Mouse (Mus musculus) stomach, adult 2 months (tissue): ENCODE data around the gene Peli3. TPM values are rescaled to one million over a fixed set of nuclear protein-coding genes. Genes with fewer than 3 reads are reported as not detected.

Experiments
- polyA plus RNA-seq: library from polyadenylated mRNA; depleted of rRNA; stranded (reverse); fragments of >200 nt; gene quantifications from 2 replicates; pipeline ENCODE4 v1.2.3, GENCODE M21; 2012; rRNA removed

Gene Peli3
- polyA plus RNA-seq, result 2.4 and 2.7 TPM in 2 replicates

DNA sequence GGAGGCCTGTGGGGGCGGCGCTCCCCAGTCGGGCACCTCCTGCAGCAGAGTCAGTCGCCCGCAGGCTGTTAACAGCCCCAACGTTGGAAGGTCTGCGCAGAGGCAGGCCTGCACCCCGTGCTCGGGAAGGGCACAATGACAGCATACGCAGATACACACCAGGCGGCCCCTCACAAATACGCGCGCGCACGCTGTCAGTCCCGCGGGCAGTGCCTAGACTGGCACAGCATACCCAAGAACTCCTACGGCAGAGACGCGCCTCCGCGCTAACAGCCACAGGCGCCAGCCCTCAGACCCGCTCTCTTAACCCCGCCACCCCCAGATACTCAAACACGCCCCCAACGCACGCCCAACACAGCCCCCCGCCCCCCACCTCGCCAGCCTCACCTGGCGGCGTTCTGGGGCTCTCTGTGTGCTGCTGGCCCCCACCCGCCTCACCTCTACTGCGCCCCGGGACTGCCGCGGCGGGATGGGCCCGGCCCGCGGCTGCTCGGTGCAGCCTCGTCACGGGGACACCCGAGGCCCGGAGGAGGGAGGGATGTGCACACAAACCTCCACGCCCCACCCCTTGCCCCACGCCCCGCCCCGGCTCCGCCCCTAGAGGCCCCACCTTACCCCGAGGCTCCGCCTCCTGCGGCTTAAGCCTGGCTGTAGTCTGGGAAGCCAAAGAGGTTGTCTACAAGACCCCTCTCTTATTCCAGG lies at the start of gene Peli3:
Gene Peli3 (minus strand): TSS at position 577 of the 702 bp plus-strand sequence.

DNA sequence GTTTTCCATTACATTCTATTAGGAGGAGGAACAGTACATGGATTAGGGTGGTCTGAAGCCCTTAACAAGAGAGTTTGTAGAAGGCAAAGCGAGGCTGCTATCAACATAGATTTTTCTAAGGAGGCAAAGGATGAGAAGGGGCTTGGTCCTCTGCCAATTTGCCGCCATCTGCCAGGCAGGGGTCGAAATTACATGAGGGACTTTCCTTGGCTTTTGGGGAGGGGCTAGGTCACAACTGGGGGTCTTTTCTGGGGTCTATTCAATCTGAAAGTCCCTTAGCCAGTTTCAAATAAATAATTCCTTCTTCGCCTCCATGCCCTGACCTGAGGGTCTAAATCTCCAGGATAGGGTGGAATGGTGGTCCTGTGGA lies 47.3 kb upstream of the Peli3 start, which contains the start of gene Npas4:
Gene Npas4 (minus strand): TSS at position 61 of the 370 bp plus-strand sequence.

DNA sequence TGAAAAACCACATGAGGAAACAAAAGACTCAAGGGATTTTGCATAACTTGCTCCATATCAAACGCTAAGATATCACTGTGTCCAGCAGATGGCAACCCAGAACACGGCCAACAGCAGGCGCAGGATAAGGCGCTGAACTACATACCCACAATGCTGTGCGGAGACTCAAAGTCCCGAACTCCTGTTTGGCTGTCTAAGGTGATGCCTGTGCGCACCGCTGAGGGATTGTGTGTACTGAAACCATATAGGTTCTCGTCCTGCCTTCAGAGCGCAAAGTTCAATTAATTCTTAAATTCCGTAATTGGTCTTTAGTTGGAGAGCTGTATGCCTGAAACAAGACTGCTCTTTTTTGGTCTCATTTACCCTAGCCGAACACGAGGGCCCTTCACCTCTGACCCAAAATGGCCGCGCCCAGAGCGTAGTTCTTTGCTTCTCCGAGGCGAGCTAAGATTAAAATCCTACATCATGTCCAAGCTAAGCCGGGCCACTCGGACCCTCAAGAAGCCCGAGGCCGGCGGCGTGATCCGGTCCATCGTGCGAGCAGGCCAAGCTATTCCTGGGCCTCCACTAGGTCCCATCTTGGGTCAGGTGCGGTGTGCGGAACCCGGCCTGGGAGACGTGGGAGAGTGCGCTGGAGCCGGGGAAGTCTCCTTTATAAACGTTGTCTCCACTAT lies 19.1 kb upstream of the Peli3 start, which contains the start of gene Mrpl11:
Gene Mrpl11 (plus strand): TSS at position 220 of the 674 bp plus-strand sequence.

DNA sequence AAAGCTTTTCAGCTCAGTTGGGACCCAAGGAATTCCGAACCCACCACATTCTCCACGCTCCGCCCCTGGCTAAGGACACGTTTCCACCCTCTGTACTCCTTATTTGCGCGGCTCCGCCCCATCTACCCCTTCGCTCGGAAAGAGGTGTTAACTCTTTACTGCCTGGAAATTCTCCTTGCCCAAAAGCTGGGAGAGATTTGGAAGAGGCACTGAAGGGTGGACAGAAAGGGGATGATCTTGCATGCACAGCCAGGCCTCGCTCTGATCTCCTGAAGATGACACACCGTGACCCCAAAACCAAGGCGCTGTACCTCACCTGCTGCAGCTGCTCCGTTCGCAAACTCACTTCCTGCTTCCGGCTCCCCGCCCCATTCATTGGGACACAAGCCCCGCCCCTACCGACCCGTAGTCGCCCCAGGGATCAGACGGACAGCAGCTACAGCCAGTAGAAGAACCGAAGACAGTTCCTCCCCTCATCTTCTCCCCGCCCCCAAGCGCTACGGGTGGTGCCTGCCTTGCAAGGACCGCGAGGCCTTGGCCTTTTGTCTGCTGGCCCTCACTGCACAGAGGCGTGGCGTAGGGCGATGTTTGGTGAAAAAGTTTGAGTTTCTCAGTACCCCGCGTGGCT lies 14.9 kb downstream of the Peli3 start, which contains the start of gene Dpp3:
Gene Dpp3 (minus strand): TSS at position 384 of the 628 bp plus-strand sequence.

DNA sequence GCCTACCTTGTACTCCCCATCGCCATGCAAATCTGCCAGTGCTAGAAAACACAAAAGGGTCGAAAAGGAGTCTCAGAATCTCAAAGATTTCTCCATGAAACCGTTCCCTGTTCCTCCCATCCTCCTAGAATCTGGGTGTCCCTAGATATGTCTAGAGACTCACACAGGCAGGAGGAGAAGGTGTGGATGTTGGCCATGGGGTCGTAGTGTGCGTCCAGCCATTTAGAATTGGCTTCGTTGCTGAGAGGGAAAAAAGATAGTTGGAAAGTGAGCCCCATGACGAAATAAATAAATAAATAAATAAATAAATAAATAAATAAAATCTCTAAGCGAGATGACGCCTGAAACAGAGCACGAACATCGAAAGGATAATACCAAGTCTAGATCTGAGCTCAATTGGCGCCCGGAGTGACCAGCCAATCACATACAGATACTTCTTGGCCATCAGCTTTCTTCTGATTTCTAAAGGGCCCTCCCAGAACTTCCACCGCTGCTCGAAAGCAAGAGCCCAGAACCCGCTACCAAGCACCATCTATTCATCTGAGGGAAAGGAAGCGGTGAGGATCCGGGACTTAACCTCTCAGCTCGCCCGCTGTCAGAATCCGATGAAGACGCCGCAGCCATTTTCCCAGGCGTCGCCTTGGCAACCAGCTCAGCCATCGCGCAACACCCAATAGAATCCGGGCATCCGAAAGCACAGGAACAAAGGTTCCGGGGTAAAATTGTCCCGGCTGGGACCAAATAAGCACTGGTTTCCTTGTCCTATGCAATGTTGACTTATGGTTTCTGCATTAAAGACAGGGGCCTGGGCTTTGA lies 36.7 kb downstream of the Peli3 start, which contains the start of gene Bbs1:
Gene Bbs1 (minus strand): TSS at position 650 of the 816 bp plus-strand sequence.

Other genes with a start within 250 kb of the Peli3 start
- gene Gm960, start 244.5 kb downstream of the Peli3 start, polyA plus RNA-seq, result 0.28 TPM in 1 of 2 replicates, not detected in the other
- gene Sptbn2, start 232.0 kb downstream of the Peli3 start, polyA plus RNA-seq, result 2.7 and 2.8 TPM in 2 replicates
- 1.8 and 1.9 TPM in 2 replicates for gene Rbm4b, start 186.6 kb downstream of the Peli3 start, polyA plus RNA-seq
- 7.1 and 8.2 TPM in 2 replicates for gene Rbm4, start 149.2 kb downstream of the Peli3 start, polyA plus RNA-seq
- gene Gm21992, start 131.5 kb downstream of the Peli3 start, polyA plus RNA-seq, result 10.9 and 14.2 TPM in 2 replicates
- 32.4 and 33.3 TPM in 2 replicates for gene Rbm14, start 131.5 kb downstream of the Peli3 start, polyA plus RNA-seq
- gene Ccs, start 103.8 kb downstream of the Peli3 start, polyA plus RNA-seq, result 23.8 and 24.3 TPM in 2 replicates
- 0.02 TPM in 1 of 2 replicates, not detected in the other for gene Ccdc87, start 103.8 kb downstream of the Peli3 start, polyA plus RNA-seq
- 45.7 and 55.3 TPM in 2 replicates for gene Ctsf, start 88.0 kb downstream of the Peli3 start, polyA plus RNA-seq
- 1.5 and 5.9 TPM in 2 replicates for gene Actn3, start 65.2 kb downstream of the Peli3 start, polyA plus RNA-seq
- 12.6 and 15.1 TPM in 2 replicates for gene Zdhhc24, start 64.5 kb downstream of the Peli3 start, polyA plus RNA-seq
- gene Bbs1, start 36.5 kb downstream of the Peli3 start, polyA plus RNA-seq, result 1.3 and 1.4 TPM in 2 replicates
- 105 and 113 TPM in 2 replicates for gene Dpp3, start 14.8 kb downstream of the Peli3 start, polyA plus RNA-seq
- 5.0 and 6.0 TPM in 2 replicates for gene Mrpl11, start 19.0 kb upstream of the Peli3 start, polyA plus RNA-seq
- 2.9 and 3.7 TPM in 2 replicates for gene Npas4, start 47.2 kb upstream of the Peli3 start, polyA plus RNA-seq
- 4.5 and 5.5 TPM in 2 replicates for gene Slc29a2, start 80.7 kb upstream of the Peli3 start, polyA plus RNA-seq
- gene B4gat1, start 95.7 kb upstream of the Peli3 start, polyA plus RNA-seq, result 9.1 and 12.1 TPM in 2 replicates
- 0.42 and 2.6 TPM in 2 replicates for gene AC124502.3, start 95.8 kb upstream of the Peli3 start, polyA plus RNA-seq
- gene Brms1, start 98.2 kb upstream of the Peli3 start, polyA plus RNA-seq, result 70.6 and 73.0 TPM in 2 replicates
- 15.4 and 15.8 TPM in 2 replicates for gene Rin1, start 107.4 kb upstream of the Peli3 start, polyA plus RNA-seq
- gene Cd248, start 125.0 kb upstream of the Peli3 start, polyA plus RNA-seq, result 17.7 and 19.4 TPM in 2 replicates
- gene Tmem151a, start 142.4 kb upstream of the Peli3 start, polyA plus RNA-seq, result 55.2 and 81.3 TPM in 2 replicates
- 124 and 160 TPM in 2 replicates for gene Yif1a, start 145.4 kb upstream of the Peli3 start, polyA plus RNA-seq
- 1.8 and 2.7 TPM in 2 replicates for gene Cnih2, start 155.4 kb upstream of the Peli3 start, polyA plus RNA-seq
- gene Rab1b, start 163.9 kb upstream of the Peli3 start, polyA plus RNA-seq, result 130 and 151 TPM in 2 replicates
- 22.3 and 26.2 TPM in 2 replicates for gene Klc2, start 175.4 kb upstream of the Peli3 start, polyA plus RNA-seq